Mouse (Mus musculus) ZHBTc4 (cell line): ENCODE measurements around the gene Sppl2a.
"Not testable (repeated sequence)": the region's sequence is repeated elsewhere in the genome, so short reads cannot be mapped to it uniquely, and the experiment has no call there.

Experiments
- DNase-seq: peaks from one replicate; pipeline ENCODE4 v3.0.0-alpha.2; 2011; ENCODE audit warnings: low read depth, low spot score

The Sppl2a gene

DNA sequence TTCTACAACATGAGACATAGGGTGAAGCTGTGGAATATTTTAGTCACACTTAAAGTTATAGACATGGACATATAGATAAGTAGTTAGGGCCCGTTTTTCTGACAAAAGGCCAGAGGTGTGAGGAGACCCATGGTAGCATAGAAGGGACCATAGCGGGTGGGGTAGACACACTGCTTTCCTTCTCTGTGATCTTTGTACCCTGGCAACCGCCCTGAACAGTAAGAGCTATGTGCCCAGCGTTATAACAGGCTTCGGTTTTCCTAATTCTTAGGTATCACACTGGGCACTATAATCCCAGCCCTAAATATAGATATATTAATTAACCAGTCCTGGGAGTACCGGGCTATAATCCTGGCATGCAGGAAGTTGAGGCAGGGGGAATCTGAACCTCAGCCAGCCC lies 36.1 kb downstream of the Sppl2a start:
- no peak for DNase-seq

DNA sequence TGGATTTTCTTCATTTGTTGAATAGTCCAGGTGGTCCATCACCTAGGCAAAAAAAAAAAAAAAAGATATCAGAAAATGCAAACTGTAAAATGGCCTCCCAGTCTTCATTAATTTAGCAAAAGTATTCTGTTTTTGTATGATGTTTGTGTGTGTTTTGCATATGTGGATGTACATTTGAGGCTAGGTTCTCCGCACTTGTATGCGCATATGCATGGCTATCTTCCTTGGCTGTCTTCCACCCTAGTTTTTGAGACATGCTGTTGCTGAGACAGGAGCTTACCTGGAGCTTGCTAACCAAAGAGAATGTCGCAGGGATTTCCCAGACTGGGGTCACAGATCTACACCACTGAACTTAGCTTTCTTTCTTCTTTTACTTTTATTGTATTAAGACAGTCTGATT lies 38.8 kb downstream of the Sppl2a start:
- DNase-seq = no peak

GRCm38 (mm10) chr2:126892316-126892715 lies 40.7 kb downstream of the Sppl2a start:
- DNase-seq = no peak

DNA sequence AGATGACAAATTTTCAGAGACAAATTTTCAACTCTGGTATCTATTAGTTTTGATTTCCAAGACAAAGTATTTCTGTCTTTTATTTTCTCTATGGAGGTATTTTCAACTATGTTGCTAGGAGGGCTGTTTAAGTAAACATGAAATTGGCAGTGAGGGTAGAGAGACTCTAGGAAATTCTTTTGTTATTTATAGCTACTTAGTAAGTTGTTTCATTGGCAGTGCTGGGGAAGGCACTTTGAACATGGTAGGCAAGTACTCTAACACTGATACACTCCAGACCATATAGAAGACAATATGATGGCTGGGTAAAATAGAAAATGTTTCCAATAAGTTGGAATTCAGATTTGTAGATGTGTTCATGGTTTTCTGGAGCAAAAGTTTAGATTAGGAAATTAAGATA lies 41.3 kb downstream of the Sppl2a start:
- no peak for DNase-seq

DNA sequence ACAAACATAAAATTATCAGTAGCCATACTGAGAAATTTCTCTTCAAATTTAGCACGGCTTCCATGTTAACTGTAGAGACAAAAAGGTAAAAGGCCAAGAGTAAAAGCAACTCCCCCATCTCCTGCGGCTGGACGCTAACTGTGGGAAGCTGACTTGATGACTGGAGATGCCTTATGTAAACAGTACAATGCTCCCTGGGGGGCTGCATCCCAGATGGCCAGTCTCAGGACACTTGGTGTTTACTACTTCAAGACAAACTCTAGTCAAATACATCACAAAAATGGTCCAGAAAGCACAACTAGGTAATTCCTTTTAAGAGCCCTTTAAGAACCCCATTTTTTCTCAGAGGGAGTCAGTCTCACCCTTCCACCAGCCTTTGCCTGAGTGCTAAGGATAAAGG lies 45.9 kb downstream of the Sppl2a start:
- DNase-seq = no peak

GRCm38 (mm10) chr2:126885871-126886270 lies 47.2 kb downstream of the Sppl2a start:
- DNase-seq = no peak

DNA sequence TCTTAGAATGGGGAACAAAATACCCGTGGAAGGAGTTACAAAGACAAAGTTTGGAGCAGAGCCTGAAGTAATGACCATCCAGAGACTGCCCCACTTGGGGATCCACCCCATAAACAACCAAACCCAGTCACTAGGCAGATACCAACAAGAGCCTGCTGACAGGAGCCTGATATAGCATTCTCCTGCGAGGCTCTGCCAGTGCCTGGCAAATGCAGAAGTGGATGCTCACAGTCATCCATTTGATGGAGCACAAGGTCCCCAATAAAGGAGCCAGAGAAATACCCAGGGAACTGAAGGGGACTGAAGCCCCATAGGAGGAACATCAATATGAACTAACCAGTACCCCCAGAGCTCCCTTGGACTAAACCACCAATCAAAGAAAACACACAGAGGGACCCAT lies 50.3 kb downstream of the Sppl2a start:
- not testable (repeated sequence) for DNase-seq

- no peak for DNase-seq
Observed at GRCm38 (mm10) chr2:126877991-126878390, 55.0 kb downstream of the Sppl2a start.

GRCm38 (mm10) chr2:126875871-126876796 lies 56.9 kb downstream of the Sppl2a start, which contains the start of gene Trpm7:
Gene Trpm7 (minus strand): TSS chr2:126876230.
- peak; percentile 98 for DNase-seq

GRCm38 (mm10) chr2:126875516-126875835 lies 57.6 kb downstream of the Sppl2a start:
- DNase-seq = peak; percentile 88

GRCm38 (mm10) chr2:126874809-126875515 lies 58.1 kb downstream of the Sppl2a start:
- DNase-seq = peak; percentile 26

GRCm38 (mm10) chr2:126866301-126866700 lies 66.7 kb downstream of the Sppl2a start:
- DNase-seq = no peak

DNA sequence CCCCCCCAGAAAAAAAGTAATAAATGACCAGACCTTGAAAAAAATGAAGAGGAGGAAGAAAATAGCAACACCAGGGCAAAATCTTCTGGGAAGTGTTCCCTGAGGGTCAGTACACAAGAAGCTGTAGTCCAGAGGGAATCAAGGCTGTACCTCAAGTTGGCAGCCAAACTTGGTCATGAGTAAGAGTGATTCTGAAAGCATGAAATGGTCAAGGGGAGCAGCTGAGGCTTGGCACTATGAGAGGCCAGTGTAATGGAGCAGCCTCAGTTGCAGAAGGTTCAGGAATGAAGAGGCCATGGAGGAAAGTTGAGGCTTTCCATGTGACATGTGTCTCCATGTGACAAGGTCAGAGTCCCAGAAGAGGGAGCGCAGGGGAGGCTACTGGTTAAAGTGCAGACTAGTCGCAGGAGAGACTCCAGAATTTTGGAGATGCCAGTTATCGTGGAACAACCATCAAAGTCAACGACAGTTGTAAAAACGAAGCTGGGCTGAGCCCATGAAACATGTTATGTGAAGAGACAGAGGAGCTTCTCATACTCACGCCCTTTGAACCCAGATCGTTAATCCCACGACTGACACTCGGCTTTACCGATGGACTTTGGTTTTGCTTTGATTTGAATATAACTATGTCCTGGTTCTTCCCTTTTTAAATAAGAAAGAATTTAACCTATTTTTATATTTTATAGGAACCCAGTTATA lies 67.4 kb downstream of the Sppl2a start:
- DNase-seq = no peak

DNA sequence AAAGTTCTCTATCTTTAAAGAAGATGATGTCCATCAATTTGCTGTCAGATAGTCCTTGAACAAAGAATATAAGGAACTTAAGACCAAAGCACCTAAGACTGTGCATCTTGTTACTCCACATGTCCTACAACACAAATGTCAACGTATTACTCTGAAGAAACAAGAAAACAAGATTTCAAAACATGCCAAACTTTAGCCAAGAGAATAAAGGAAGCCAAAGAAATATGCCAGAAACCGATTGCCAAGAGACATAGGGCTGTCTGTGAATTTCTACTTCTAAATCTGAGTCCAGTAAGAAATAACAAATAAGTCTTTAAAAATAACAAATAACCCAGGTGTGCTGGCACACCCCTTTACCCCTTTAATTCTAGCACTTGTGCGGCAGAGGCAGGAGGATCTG lies 68.0 kb downstream of the Sppl2a start:
- no peak for DNase-seq

DNA sequence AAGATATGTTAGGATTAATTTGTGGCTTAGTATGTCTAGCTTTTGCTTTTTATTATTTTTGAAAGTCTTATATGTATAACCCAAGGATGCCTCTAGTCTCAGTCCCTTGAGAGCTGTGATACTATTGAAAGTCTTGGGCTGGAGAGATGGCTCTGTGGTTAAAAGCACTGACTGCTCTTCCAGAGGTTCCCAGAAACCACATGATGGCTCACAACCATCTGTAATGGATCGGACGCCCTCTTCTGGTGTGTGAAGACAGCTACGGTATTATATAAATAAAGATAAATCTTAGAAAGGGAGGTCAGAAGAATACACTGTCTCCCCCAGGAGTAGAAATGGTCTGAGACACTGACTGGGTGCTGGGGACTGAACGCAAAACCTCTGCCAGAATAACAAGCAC lies 88.3 kb downstream of the Sppl2a start:
- peak; percentile 16 for DNase-seq
